Mouse (Mus musculus) liver, postnatal 0 days (tissue): Measurements from ENCODE around the gene 1700088E04Rik. TPM values are rescaled to one million over a fixed set of nuclear protein-coding genes. Genes with fewer than 3 reads are reported as not detected.
A peak's percentile ranks its signal among the peaks of the same experiment; 100 is the strongest.

Source experiments
- ATAC-seq: fragments of 200-750 bp; cut with Nextera tagmentation; 2 replicates; pipeline ENCODE4 v1.8.0; 2017; ENCODE audit warnings: mild to moderate bottlenecking, moderate library complexity
- DNase-seq: peaks from one replicate; pipeline ENCODE4 v3.0.0-alpha.2; 2016
- H3K27ac ChIP-seq: fragments of 300-500 bp; sonication (generic); 2 replicates; pipeline ENCODE4 v1.5.1; 2014; ENCODE audit warnings: antibody characterized with exemption, moderate library complexity, mild to moderate bottlenecking, low read depth
- H3K27me3 ChIP-seq: fragments of 300-500 bp; sonication (generic); 2 replicates; pipeline ENCODE4 v1.6.1; 2014; ENCODE audit warnings: low read length, control low read depth, mixed read lengths; ENCODE audit not compliant: insufficient read depth
- H3K36me3 ChIP-seq: fragments of 300-500 bp; sonication (generic); replicated peaks from 2 replicates; pipeline ENCODE4 v1.6.1; 2014; ENCODE audit warnings: mild to moderate bottlenecking, control low read depth, low read length, moderate library complexity, mixed read lengths; ENCODE audit not compliant: insufficient read depth
- H3K4me1 ChIP-seq: fragments of 300-500 bp; sonication (generic); 2 replicates; pipeline ENCODE4 v1.6.1; 2014; ENCODE audit warnings: antibody characterized with exemption, mild to moderate bottlenecking, control low read depth; ENCODE audit not compliant: insufficient read depth
- H3K4me2 ChIP-seq: fragments of 300-500 bp; sonication (generic); 2 replicates; pipeline ENCODE4 v1.6.1; 2014; ENCODE audit warnings: low read depth, mild to moderate bottlenecking, low read length, moderate library complexity, mixed read lengths
- H3K4me3 ChIP-seq: fragments of 300-500 bp; sonication (generic); 2 replicates; pipeline ENCODE4 v1.5.1; 2014; ENCODE audit warnings: low read depth, low read length
- H3K9ac ChIP-seq: fragments of 300-500 bp; sonication (generic); replicated peaks from 2 replicates; pipeline ENCODE4 v1.6.1; 2014; ENCODE audit warnings: mild to moderate bottlenecking, moderate library complexity
- H3K9me3 ChIP-seq: fragments of 300-500 bp; sonication (generic); 2 replicates; pipeline ENCODE4 v1.6.1; 2016; ENCODE audit warnings: mild to moderate bottlenecking, control low read depth, low read length, mixed read lengths
- CTCF ChIP-seq: sonication (generic); IDR thresholded peaks from 2 replicates; pipeline ENCODE4 v1.5.1; 2016; ENCODE audit warnings: antibody characterized with exemption, low read depth
- EP300 ChIP-seq: IDR thresholded peaks from 2 replicates; pipeline ENCODE4 v1.6.1; 2016; ENCODE audit warnings: antibody characterized with exemption, low read depth, mild to moderate bottlenecking
- WGBS: fragments of 180-500 bp; shearing (Covaris S2); extraction: QIAGEN DNeasy Blood & Tissue Kit; methylation state at CpG from one replicate; pipeline ENCODE4 v1.1.7; 2014; ENCODE audit not compliant: insufficient replicate concordance; 5-methylcytosine and 5-hydroxymethylcytosine counted together
- polyA plus RNA-seq: library from polyadenylated mRNA; unstranded; fragments of >200 nt; fragmentation: Nextera tagmentation; extraction: Ambion mirVana; gene quantifications from 2 replicates; pipeline ENCODE4 v1.2.1, GENCODE M21; 2015

The 1700088E04Rik gene
- 0.72 and 1.2 TPM in 2 replicates for polyA plus RNA-seq

DNA sequence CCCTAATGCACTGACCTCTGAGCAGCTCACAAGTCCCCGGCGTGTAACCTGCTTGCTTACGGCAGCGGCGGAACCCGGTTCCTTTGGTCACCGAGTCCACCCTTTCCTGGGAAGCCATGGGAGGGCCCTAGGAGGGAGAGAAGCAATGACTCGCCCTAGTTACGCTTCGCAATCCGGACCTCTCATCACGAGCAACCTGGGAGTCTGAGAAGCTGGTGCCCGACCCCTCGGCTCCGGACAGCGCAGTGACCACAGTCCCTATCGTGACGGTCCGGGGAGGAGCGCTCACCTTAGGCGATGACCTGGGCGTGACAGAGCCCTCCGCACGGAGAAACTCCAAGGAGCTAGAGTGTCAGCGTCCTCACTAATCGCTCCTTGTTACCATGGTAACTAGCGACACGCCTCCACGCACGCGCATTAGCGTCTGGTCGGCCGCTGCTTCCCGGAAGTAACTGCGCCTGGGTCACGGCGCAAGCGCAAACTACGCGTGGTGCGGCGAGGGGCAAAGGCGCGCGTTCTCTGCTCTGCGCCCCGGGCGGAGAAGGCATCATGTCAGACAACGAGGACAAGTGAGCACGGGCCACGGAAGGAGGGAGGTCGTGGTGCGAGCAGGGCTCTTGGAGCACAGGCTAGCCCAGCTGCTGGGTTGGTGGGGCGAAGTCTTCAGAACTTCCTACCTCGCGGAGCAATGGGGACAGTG lies at the start of gene 1700088E04Rik, which contains the start of gene Polr2f:
TSS of gene 1700088E04Rik (minus strand) at position 388 of the 700 bp plus-strand sequence.
TSS of gene Polr2f (plus strand) at position 144 of the 700 bp plus-strand sequence.
- Histone ChIP-seq H3K4me2 (peak within 1 kb of the TSS; percentile 91), H3K4me3 (peak within 1 kb of the TSS; percentile 80), H3K9me3 (no peaks in the 10 kb centered on the region), H3K36me3 (peaks cover 18% of the 10 kb centered on the region), H3K4me1 (peaks cover 16% of the 10 kb centered on the region), H3K27me3 (no peaks in the 10 kb centered on the region), H3K9ac (peak within 1 kb of the TSS; percentile 86), H3K27ac (peak within 1 kb of the TSS; percentile 55)
- TF ChIP-seq CTCF (no peak), EP300 (no peak)
- ATAC-seq (peak; percentile 94), DNase-seq (peak; percentile 97)
- WGBS, result under 1% methylated on average over 57 of the region's 57 CpGs

DNA sequence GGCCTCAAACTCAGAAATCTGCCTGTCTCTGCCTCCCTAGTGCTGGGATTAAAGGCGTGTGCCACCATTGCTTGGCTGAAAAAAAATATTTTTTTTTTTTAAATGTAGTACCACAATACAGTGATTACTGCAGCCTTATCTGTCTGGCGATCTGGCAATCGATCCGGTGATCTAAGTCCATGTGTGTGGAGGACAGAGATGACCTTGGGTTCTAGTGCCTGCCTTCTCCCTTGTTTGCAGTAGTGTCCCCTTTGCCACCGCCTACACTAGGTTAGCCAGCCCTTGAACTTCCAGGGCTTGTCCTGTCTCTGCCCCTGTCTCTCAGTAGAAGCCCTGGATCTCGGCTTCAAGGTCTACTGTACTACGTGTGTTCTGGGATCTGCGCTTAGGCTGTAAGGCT lies 46.8 kb upstream of the 1700088E04Rik start:
- DNase-seq (peak; percentile 49), ATAC-seq (peak; percentile 77)
- Histone ChIP-seq H3K27ac (peak overlapping the region; percentile 69), H3K36me3 (no peaks in the 10 kb centered on the region), H3K4me3 (no peak overlapping the region), H3K9ac (no peak overlapping the region), H3K9me3 (no peaks in the 10 kb centered on the region), H3K27me3 (no peaks in the 10 kb centered on the region), H3K4me2 (no peak overlapping the region), H3K4me1 (0 out of 2 replicates have a peak, but pooled peaks cover 4% of the 10 kb centered on the region)
- WGBS, result 57% methylated on average over 8 of the region's 8 CpGs
- TF ChIP-seq EP300 (no peak), CTCF (no peak)

DNA sequence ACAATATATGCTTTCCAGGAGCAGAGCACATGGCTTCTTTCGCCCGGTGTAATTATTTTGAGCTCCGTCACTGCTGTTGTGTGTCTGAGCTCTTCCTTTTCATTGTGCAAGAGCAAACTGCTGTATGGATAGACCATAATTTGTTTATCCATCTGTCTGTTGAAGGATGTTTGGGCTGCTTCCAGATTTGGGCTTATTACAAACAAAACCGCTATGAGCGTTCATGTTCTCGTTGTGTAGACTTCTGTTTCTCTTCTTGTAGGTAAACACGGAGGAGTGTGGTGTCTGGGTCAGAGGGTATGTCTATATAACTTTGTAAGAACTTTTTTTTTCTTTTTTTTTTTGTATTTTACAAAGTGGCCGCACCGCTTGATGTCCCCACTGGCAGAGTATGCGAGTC lies 44.2 kb upstream of the 1700088E04Rik start:
- ATAC-seq (peak; percentile 70), DNase-seq (no peak)
- H3K27ac ChIP-seq, result peak overlapping the region; percentile 77

DNA sequence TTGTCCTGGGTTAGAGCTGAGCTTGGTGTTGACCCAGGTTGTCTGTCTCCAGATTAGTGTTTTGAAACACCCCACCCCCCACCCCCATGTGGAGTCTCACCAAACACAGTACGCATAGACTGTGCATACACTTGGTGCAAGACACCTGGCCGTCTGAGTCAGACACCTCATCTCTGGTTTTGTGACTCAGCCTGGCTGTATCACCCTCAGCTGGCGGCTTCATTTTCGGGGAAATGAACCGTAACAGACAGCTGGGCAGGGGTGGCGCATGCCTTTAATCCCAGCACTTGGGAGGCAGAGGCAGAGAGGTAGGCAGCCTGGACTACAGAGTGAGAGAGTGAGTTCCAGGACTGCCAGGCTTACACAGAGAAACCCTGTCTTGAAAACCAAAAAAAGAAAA lies 35.9 kb upstream of the 1700088E04Rik start:
- peak; percentile 41; the same call in 1 of the 2 replicates for ATAC-seq
- Histone ChIP-seq H3K36me3 (no peaks in the 10 kb centered on the region), H3K9ac (no peak overlapping the region), H3K9me3 (no peaks in the 10 kb centered on the region), H3K4me3 (no peak overlapping the region), H3K4me1 (peaks cover 5% of the 10 kb centered on the region), H3K27ac (no peak overlapping the region), H3K27me3 (no peaks in the 10 kb centered on the region), H3K4me2 (no peak overlapping the region)
- 63% methylated on average over 6 of the region's 6 CpGs for WGBS
- DNase-seq, result no peak
- TF ChIP-seq CTCF (no peak), EP300 (no peak)

More for the DNA sequence above, 44.2 kb upstream of the 1700088E04Rik start:
- H3K9ac ChIP-seq, result peak overlapping the region; percentile 26; the same call in 1 of the 2 replicates
- H3K4me2 ChIP-seq, result peak overlapping the region; percentile 44
- H3K4me3 ChIP-seq, result no peak overlapping the region
- TF ChIP-seq EP300, result no peak
- TF ChIP-seq CTCF, result no peak
- WGBS, result 63% methylated on average over 10 of the region's 10 CpGs
- 0 out of 2 replicates have a peak, but pooled peaks cover 2% of the 10 kb centered on the region for H3K4me1 ChIP-seq
- H3K36me3 ChIP-seq, result no peaks in the 10 kb centered on the region
- H3K27me3 ChIP-seq, result no peaks in the 10 kb centered on the region
- no peaks in the 10 kb centered on the region for H3K9me3 ChIP-seq

DNA sequence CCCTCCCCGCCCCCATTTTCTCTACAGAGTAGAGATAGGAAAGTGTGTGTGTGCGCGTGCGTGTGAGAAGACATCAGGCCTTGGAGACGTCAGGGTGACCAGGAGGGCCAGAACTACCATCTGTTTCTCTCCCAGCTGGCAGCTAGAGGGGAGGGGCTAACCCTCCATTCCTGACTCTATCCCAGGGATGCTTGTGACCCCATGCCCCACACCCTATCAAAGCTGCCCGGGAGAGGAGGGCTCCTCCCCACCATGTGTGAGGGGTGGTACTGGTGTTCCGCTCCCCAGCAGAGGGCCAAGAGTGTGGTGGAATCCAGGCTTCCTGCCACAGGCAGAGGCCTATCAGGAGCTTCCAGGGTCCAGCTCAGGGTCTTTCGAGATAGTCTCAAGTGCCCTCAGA lies 25.7 kb upstream of the 1700088E04Rik start:
- Histone ChIP-seq H3K27me3 (peaks cover 44% of the 10 kb centered on the region), H3K9ac (no peak overlapping the region), H3K4me1 (no peaks in the 10 kb centered on the region; the same call in 1 of the 2 replicates), H3K27ac (no peak overlapping the region), H3K4me2 (no peak overlapping the region), H3K36me3 (no peaks in the 10 kb centered on the region), H3K9me3 (no peaks in the 10 kb centered on the region), H3K4me3 (no peak overlapping the region)
- TF ChIP-seq EP300, result no peak
- no peak for TF ChIP-seq CTCF
- DNase-seq, result no peak
- WGBS, result 60% methylated on average over 8 of the region's 8 CpGs
- ATAC-seq, result no peak

DNA sequence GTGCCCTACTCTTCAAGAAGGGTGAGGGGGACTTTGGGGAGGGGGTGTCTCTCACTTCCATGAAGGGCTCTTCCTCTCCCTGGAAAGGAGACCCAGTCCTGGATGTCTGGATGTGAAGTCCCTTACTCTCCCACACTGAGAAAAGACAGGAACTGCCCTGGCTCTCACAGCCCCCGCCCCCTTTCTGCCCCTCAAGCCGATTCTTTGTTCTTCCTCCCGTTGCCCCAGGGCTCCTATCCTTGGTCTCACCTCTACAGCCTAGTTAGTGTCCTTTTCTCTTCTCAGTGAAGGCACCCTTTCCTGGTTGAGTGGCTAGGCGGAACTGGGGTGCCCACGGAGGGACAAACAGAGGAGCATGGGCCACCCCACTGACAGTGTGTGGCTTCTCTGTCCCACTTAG lies 24.1 kb upstream of the 1700088E04Rik start, which contains the start of gene Sox10:
TSS of gene Sox10 (minus strand) at position 101 of the 400 bp plus-strand sequence.
- H3K27me3 ChIP-seq, result peaks cover 45% of the 10 kb centered on the region

More for the DNA sequence above, 24.1 kb upstream of the 1700088E04Rik start, which contains the start of gene Sox10:
- Histone ChIP-seq H3K9ac (no peak within 1 kb of the TSS), H3K4me1 (no peaks in the 10 kb centered on the region; the same call in 1 of the 2 replicates), H3K36me3 (no peaks in the 10 kb centered on the region), H3K9me3 (no peaks in the 10 kb centered on the region), H3K27ac (no peak within 1 kb of the TSS), H3K4me3 (no peak within 1 kb of the TSS), H3K4me2 (no peak within 1 kb of the TSS)
- ATAC-seq, result no peak
- 55% methylated on average over 5 of the region's 5 CpGs for WGBS
- no peak for DNase-seq
- TF ChIP-seq CTCF, result no peak
- no peak for TF ChIP-seq EP300
